Mouse (Mus musculus) adrenal gland, postnatal 25 days (tissue): Measurements from ENCODE around the gene Exosc2. TPM values are rescaled to one million over a fixed set of nuclear protein-coding genes. Genes with fewer than 3 reads are reported as not detected.
"Not testable (repeated sequence)": the region's sequence is repeated elsewhere in the genome, so short reads cannot be mapped to it uniquely, and the experiment has no call there.

Experiments
- DNase-seq: peaks from one replicate; pipeline ENCODE4 v3.0.0; 2021; ENCODE audit warnings: mixed read lengths
- total RNA-seq: library from RNA; stranded (reverse); gene quantifications from 2 replicates; pipeline ENCODE4 v1.2.3, GENCODE M21; 2021

The Exosc2 gene
- total RNA-seq, 1 experiment from 2014 or later = 23.6 TPM

GRCm38 (mm10) chr2:31667332-31667731 lies 3.2 kb upstream of the Exosc2 start:
- peak; percentile 25 for DNase-seq

GRCm38 (mm10) chr2:31678641-31679040 lies 8.1 kb downstream of the Exosc2 start:
- DNase-seq = no peak

- DNase-seq = not testable (repeated sequence)
These were observed 10.7 kb downstream of the Exosc2 start for GRCm38 (mm10) chr2:31681051-31681707.

GRCm38 (mm10) chr2:31681731-31682235 lies 11.3 kb downstream of the Exosc2 start:
- DNase-seq = no peak

- DNase-seq = peak; percentile 53
These were observed 13.2 kb downstream of the Exosc2 start for GRCm38 (mm10) chr2:31683666-31684065.

GRCm38 (mm10) chr2:31688074-31688925 lies 17.8 kb downstream of the Exosc2 start, which contains the start of gene Abl1:
Abl1 (plus strand) TSS chr2:31688376.
- DNase-seq = peak; percentile 93

GRCm38 (mm10) chr2:31689045-31689444 lies 18.5 kb downstream of the Exosc2 start:
- DNase-seq = no peak

- DNase-seq = no peak
These were observed 19.5 kb downstream of the Exosc2 start for GRCm38 (mm10) chr2:31690063-31690462.

GRCm38 (mm10) chr2:31698209-31698608 lies 27.7 kb downstream of the Exosc2 start:
- DNase-seq = no peak

GRCm38 (mm10) chr2:31700545-31701446 lies 30.3 kb downstream of the Exosc2 start:
- no peak for DNase-seq

GRCm38 (mm10) chr2:31703226-31703625 lies 32.7 kb downstream of the Exosc2 start:
- DNase-seq = no peak

- no peak for DNase-seq
These were observed 35.4 kb downstream of the Exosc2 start for GRCm38 (mm10) chr2:31705914-31706313.

GRCm38 (mm10) chr2:31706531-31706930 lies 36.0 kb downstream of the Exosc2 start:
- DNase-seq = no peak

GRCm38 (mm10) chr2:31712716-31713115 lies 42.2 kb downstream of the Exosc2 start:
- no peak for DNase-seq

- DNase-seq = no peak
These were observed 43.3 kb downstream of the Exosc2 start for GRCm38 (mm10) chr2:31713813-31714212.

- no peak for DNase-seq
These were observed 44.3 kb downstream of the Exosc2 start for GRCm38 (mm10) chr2:31714780-31715179.

- no peak for DNase-seq
These were observed 45.5 kb downstream of the Exosc2 start for GRCm38 (mm10) chr2:31715985-31716384.

- no peak for DNase-seq
These were observed 48.8 kb downstream of the Exosc2 start for GRCm38 (mm10) chr2:31719202-31719880.

- no peak for DNase-seq
These were observed 49.4 kb downstream of the Exosc2 start for GRCm38 (mm10) chr2:31719944-31720343.

- no peak for DNase-seq
These were observed 50.3 kb downstream of the Exosc2 start for GRCm38 (mm10) chr2:31720783-31721182.

- no peak for DNase-seq
These were observed 54.4 kb downstream of the Exosc2 start for GRCm38 (mm10) chr2:31724730-31725490.
